Mouse (Mus musculus): Measurements from ENCODE around the gene Hmgn1.
"Not testable (repeated sequence)": the region's sequence is repeated elsewhere in the genome, so short reads cannot be mapped to it uniquely, and the experiment has no call there.

The Hmgn1 gene

GRCm38 (mm10) chr16:96127657-96128344 lies at the start of gene Hmgn1:
TSS of gene Hmgn1 (minus strand) at chr16:96127729.
- peak; percentile 89 to 92 for DNase-seq (ENCODE audit: low spot score in 2 of 2)

GRCm38 (mm10) chr16:96175399-96175798 lies 47.9 kb upstream of the Hmgn1 start:
- no peak for DNase-seq (ENCODE audit: low spot score in 2 of 2)

- no peak for DNase-seq (ENCODE audit: low spot score in 2 of 2)
Measured at GRCm38 (mm10) chr16:96173648-96174047, 46.1 kb upstream of the Hmgn1 start.

- DNase-seq (ENCODE audit: low spot score in 2 of 2) = no peak
Measured at GRCm38 (mm10) chr16:96168837-96169236, 41.3 kb upstream of the Hmgn1 start.

- DNase-seq (ENCODE audit: low spot score in 2 of 2) = no peak
Measured at GRCm38 (mm10) chr16:96165723-96166264, 38.3 kb upstream of the Hmgn1 start.

GRCm38 (mm10) chr16:96161336-96161735 lies 33.8 kb upstream of the Hmgn1 start:
- no peak for DNase-seq (ENCODE audit: low spot score in 2 of 2)

GRCm38 (mm10) chr16:96160927-96161326 lies 33.4 kb upstream of the Hmgn1 start:
- DNase-seq (ENCODE audit: low spot score in 2 of 2) = no peak

DNA sequence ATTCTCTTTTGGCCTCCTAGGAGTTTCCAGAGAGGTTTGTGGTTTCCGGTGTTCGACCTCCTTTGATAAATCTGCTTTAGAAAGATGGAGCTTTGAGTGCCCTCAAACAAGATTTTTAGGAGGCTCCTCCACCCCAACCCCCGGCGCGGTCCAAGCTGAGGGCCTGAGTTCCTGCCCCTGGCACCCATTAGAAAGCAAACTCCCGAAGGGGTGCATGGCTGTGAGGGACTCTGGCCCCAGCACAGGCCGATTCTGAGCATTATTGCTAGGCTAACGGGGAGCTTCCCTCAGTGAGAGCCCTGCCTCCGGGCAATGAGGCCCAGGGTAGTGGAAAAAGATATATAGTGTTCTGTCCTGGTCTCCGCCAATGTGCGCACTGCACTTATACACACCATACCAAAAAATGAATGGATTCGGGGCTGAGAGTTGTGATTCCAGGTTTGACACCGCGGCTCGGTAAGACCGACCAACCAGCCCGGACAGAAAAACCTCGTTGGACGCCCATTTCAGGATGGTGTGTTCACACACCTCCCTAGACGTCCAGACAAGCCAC lies 32.3 kb upstream of the Hmgn1 start:
- DNase-seq (ENCODE audit: low spot score in 2 of 2) = no peak

DNA sequence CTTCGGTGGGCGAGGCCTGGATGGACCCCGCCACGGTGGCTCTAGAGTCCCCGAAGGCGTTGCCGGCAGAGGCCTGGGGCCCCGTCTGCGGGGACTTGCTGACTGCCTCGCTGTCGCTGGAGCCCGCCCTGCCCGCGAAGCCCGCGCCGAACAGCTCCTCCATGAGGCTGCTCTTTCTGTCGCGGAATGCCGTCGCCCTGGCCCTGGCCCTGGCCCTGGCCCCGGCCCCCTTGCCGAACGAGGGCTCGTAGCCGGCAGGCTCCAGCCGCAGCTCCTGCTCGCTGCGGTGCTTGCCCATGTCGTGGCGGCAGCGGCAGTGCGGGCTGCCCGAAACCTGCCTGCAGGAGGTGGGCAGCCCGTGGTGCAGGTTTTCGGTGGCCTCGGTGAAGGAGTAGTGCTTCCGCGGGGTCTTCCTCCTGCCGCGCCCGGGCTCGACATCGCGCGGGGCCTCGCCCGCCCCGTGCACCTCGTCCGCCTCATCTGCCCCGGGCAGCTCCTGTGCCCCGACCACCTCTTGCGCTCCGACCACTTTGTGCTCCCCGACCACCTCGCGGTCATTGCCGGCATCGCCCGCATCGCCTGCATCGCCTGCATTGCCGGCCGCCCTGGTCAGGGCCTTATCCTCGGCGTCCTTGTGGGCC lies 31.7 kb upstream of the Hmgn1 start:
- DNase-seq (ENCODE audit: low spot score in 2 of 2) = peak; percentile 21 to 37

GRCm38 (mm10) chr16:96158511-96159080 lies 31.1 kb upstream of the Hmgn1 start:
- no peak for DNase-seq (ENCODE audit: low spot score in 2 of 2)

DNA sequence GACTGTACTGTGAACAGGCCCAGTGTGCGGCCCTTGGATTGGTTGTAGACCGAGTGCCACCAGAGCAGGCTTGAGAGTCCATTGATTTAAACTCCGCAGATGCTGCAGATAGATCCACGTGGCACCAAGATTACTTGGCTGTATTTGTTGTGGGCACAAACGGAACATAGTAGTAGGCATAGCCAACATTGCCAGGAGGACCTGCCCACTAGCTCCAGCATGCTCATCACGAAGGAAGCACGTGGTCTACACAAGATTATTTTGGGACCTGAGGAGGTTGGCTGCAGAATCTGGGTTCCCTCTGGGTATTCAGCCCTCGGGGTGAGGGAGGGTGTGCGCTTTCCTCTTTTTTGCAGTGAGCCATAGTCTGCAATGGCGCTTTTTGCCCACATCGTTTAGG lies 29.6 kb upstream of the Hmgn1 start:
- peak; percentile 70 to 73 for DNase-seq (ENCODE audit: low spot score in 2 of 2)

DNA sequence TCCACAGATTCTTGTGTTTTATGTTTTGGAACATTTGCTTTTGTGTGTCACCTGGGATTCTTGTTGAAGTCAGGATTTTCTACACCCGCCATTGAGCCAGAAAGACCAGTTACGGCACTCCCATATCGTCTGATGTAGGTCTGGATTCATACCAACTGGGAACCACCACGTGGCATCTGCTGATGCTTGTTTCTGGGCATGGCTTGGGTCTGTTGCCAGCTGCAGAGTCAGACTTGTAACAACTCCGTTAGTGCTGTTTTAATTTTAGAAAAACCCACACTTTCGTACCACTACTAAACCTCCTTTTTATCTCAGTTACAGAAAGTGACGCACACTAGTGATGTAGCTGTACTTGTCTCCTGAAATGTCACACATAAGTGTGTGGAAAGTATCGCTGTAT lies 28.5 kb upstream of the Hmgn1 start:
- DNase-seq (ENCODE audit: low spot score in 2 of 2) = peak; percentile 67 to 78

- no peak for DNase-seq (ENCODE audit: low spot score in 2 of 2)
Measured at GRCm38 (mm10) chr16:96154476-96154875, 26.9 kb upstream of the Hmgn1 start.

- DNase-seq (ENCODE audit: low spot score in 2 of 2) = peak; percentile 60 to 62
Measured at GRCm38 (mm10) chr16:96151551-96151950, 24.0 kb upstream of the Hmgn1 start.

GRCm38 (mm10) chr16:96150995-96151394 lies 23.5 kb upstream of the Hmgn1 start:
- DNase-seq (ENCODE audit: low spot score in 2 of 2) = no peak

DNA sequence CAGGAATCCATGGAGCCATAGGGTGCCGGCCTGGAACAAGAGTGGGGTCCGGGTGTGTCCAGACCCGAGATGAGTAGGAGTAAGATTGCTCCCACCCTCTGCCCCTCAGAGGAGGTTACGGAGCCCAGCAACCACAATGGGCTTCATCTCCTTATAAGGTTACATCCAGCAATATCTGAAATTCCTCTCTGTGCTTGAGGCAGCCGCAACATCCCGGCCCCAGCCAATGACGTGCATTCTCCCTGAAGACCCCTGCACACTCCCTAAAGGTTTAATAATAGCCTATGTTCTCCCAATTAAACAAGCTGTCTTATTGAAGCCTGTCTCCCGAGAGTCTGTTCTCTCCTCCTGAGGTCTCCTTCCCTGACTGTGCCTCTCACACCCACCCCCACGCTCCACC lies 21.8 kb upstream of the Hmgn1 start:
- no peak for DNase-seq (ENCODE audit: low spot score in 2 of 2)

GRCm38 (mm10) chr16:96148834-96149233 lies 21.3 kb upstream of the Hmgn1 start:
- no peak for DNase-seq (ENCODE audit: low spot score in 2 of 2)

DNA sequence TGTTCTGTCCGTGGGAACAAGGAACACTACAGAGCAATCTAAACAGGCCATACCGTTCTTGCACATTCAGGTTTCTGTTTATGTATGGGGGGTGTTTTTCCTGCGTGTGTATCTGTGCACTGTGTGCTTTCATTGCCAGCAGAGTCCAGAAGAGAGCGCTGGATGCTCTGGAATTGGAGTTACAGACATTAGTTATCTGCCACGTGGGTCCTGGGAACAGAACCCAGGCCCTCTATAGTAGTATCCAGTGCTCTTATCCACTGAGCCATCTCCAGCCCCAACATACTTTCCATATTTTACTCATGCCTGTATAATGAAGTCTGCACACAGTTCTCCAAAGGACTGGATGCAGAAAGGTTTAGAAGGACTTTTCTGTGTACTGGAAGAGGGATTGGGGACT lies 18.3 kb upstream of the Hmgn1 start:
- no peak for DNase-seq (ENCODE audit: low spot score in 2 of 2)

- DNase-seq (ENCODE audit: low spot score in 2 of 2) = peak; percentile 99 to 100
Measured at GRCm38 (mm10) chr16:96145110-96145800, 17.7 kb upstream of the Hmgn1 start, which contains the start of gene Wrb. TSS of gene Wrb (plus strand) at chr16:96145407.

- DNase-seq (ENCODE audit: low spot score in 2 of 2) = not testable (repeated sequence)
Measured at GRCm38 (mm10) chr16:96144748-96145109, 17.2 kb upstream of the Hmgn1 start.

GRCm38 (mm10) chr16:96128466-96128865 lies 937 bp upstream of the Hmgn1 start:
- DNase-seq (ENCODE audit: low spot score in 2 of 2) = no peak

DNA sequence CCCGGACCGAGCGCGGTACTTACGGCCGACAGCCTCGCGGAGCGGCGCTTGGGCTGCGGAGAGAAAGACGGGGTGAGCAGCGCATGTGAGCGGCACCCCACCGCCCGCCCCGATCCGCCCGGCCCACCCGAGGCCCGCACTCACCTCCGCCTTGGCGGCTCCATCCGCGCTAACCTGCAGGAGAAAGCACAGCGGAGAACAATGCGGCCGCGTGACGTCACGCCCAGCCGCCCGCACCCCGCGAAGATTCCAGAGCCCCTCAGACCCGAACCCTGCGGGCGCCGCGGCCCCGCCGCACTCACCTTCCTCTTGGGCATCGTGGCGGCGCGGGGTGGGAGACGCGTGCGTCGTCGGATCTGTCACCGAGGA lies 257 bp downstream of the Hmgn1 start:
- no peak for DNase-seq (ENCODE audit: low spot score in 2 of 2)
